Mouse (Mus musculus): ENCODE data around the gene Inppl1.

DNA sequence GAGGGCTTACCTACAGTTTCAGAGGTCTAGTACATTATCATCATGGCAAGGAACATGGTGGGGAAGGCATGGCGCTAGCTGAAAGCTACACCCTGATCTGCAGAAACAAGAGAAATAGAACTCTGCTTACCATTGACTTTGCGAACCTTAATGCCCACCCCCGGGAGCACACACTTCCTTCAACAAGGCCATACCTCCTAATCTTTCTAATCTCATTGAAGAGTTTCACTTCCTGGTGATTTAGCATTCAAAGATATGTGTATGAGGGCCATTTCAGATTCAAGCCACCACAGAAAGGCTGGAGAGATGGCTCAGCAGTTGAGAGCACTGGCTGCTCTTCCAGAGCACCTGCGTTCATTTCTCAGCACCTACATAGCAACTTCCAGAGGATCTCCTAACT lies 19.1 kb upstream of the Inppl1 start, which contains the start of gene Folr2:
- TF ChIP-seq CTCF (IDR thresholded peaks at IDR 0.05; ENCODE audit: low read depth) = no peak
- no peak for TF ChIP-seq EP300 (optimal IDR thresholded peaks at IDR 0.05)

Data from stomach, postnatal 0 days (tissue).